Mouse (Mus musculus): Measurements from ENCODE around the gene Btaf1.

Btaf1 gene

DNA sequence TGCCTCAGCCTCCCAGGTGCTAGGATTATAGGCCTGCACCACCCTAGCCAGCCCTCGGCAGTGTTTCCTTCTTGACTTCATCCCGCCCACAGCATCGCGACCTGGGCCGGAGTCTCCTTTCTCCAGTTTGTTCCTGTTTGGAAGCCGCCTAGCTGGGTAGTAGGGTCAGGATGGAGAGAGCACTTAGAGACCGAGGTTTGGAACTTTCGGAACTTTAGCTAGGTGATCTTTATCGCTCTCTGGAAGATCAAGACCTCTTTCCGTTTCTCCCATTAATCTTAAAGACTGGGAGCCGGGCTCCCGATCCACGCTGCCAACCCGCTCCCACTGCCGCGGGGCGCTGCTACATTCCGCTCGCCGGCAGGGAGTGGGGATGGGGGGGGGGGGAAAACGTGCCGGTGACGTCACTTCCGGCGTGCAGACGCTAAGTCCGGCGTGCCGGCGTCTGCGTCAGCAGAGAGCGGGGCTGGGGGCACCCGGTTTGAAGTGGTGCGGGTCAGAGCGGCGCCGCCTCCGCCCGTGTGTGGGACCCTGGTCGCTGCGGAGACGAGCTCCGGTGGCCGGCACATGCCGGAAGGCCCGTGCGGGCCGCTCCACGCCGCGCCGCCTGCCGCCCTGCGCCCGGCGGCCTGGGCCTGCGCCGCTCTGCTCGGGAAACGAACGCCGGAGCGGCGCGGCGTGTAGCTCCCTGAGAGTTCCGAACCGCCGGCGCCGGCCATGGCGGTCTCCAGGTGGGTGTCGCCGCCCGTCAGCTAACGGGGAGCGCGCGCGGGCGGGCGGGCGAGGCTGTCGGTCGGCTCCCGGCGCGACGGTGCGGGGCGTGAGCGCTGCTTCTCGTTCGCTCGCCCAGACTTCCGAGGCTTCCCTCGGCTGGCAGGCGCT, at the start of gene Btaf1:
Btaf1 (plus strand) TSS at position 409 of the 882 bp plus-strand sequence.
- DNase-seq (ENCODE audit: low read depth in 1 of 2, low spot score in 2 of 2): peak in 1 of 2 experiments; percentile 68

DNA sequence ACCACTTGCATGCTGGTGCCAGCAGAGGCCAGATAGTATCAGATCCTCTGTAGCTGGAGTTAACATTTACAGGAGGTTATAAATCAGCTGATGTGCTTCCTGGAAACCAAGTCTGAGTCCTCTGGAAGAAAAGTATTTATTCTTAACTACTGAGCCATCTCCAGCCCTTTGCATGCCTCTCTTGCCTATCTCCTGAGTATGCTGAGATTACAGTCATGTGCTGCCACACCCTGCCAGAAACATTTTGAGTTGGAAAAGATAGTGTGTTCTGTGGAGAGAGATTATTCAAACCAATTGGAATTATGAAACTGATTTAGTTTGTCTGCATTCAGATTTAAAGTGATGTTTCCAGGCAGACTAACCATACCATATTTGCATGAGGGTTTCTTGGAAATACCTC, 48.5 kb upstream of the Btaf1 start:
- DNase-seq (ENCODE audit: low read depth in 1 of 2, low spot score in 2 of 2): no peak

DNA sequence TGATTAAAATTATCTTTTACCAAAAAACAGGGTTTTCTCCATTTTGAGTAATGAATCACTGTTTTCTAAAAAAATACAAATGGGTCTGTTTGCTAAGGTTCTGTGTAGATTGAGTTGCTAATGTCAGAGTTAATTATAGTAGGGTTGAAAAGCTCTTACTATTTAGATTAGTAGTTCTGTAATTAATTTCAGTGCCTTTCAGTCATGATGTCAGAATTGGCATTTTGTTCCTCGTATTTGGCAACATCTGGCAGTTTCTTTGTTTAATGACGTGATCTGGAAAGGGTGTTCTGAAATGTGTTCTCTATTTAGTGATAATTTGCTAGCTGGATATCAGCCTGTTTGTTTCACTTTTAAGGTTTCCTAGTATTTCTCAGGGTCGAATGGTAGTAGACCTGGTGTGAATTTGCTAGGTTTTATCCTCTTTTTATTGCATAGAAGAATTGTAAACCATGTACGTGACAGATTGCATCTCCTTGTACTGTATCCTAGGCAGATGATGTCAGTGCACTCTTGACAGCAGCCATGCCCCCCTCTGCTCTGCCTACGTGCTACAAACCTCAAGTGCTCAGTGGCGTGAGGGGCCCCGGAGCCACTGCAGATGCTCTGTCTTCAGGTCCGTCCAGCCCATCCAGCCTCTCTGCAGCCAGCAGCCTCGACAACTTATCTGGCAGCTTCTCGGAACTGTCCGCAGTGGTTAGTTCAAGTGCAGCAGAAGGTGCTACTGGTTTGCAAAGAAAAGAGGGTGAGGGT, 47.0 kb upstream of the Btaf1 start:
- DNase-seq (ENCODE audit: low read depth in 1 of 2, low spot score in 2 of 2): no peak

DNA sequence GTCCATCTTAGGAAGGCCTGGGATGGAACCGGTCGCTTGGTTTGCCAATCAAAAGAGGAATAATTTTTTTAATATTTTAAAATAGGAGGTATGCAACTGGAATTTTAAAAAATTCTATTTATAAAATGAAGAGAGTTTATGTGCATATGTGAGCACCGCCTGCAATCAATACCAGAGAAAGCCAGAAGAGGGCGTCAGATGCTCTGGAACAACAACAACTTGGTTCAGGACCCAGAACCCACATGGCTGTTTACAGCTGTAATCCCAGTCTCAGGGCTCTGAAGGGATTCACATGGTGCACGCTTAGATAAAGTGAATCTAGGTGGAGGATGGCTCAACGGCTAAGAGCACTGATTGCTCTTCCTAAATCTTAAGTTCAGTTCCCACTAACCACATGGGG, 42.8 kb upstream of the Btaf1 start:
- no peak for DNase-seq (ENCODE audit: low read depth in 1 of 2, low spot score in 2 of 2)

DNA sequence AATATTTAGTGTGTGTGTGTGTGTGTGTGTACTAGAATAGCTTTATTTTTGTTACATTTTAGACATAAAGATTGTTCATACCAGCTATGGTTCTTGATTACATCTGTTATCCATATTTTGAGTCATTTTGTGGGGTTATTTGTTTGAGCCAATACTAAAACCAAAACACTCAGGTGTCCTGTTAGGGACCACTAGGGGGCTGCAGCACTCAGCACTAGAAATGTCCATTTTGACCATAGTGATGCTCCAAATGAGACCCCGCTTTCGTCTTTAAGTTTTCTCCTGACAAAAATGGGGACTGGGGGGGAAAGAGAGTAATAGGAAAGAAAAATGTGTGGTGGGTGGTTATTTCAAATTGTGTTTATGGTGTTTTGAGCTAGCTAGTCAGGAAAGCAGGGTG, 39.6 kb upstream of the Btaf1 start:
- no peak for DNase-seq (ENCODE audit: low read depth in 1 of 2, low spot score in 2 of 2)

DNA sequence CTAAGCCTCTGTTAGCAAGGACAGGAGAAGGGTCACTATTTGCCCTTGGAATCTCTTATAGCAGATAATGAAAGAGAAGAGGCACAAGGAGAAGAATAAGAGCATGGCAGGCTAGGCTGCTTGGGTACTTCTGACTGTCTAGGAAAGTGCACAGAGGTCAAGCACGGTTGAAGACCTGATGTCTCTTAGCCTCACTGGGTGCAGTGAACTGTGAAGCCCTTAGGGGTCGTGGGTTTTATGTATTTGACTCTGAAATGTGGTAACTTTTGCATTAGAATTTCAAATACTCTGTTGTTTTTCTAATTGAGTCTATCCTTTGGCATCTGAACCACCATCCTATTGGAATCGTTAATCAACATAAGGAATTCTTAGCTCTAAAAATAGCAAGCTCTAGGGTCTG, 38.2 kb upstream of the Btaf1 start:
- DNase-seq (ENCODE audit: low read depth in 1 of 2, low spot score in 2 of 2): no peak

DNA sequence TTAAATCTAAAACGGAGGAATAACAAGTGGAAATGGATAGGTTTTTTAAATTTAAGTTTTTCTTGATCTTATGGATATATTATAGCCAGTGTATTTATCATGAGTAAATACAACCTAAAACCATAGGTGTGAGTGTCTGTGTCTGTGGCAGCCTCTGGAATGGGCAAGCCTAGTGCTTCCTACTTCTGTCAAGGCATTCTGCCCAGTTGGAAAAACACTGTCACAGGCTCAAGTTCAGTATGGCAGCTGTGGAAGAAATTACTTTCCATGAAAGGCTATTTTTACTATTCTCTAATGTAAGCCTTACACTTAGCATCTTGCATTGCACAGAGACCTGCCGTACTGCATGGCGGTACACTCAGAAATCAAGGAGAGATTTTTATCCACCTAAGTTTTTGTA, 34.1 kb upstream of the Btaf1 start:
- no peak for DNase-seq (ENCODE audit: low read depth in 1 of 2, low spot score in 2 of 2)

DNA sequence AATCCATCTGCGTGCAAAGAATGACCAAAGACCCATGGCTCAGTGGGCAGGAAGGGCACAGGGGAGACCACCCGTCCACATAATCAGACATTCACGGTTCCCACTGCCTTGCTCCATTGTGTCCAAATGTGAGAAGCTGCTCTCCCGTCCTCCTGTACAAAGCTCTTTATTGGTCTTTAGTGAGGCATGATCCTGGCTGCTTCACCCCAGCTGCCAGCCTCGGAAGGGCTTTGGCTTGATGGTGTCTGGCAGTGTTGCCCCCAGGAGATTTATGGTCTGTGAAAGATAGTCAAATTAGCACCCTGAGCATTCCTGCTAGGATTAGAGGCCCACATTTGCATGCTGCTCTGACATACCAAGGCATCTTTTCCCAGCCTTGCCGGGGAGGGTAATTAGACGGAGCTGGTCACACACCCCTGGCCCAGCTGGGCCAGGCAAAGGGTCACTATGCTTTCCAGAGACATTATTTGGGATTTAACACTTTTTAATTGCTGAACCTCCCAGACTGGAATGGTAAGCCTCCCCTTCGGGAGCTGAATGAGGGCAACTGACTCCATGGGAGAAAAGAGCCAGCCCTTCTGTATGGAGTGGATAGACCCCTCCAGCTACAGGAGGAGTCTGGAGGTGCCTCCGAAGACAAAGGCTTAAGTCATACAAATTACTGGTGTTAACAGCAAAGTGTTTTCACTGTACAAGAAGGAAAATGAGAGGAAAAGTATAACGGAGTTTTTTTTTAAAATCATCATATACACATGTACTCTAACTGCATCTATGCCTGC, 28.9 kb upstream of the Btaf1 start:
- DNase-seq (ENCODE audit: low read depth in 1 of 2, low spot score in 2 of 2): no peak

DNA sequence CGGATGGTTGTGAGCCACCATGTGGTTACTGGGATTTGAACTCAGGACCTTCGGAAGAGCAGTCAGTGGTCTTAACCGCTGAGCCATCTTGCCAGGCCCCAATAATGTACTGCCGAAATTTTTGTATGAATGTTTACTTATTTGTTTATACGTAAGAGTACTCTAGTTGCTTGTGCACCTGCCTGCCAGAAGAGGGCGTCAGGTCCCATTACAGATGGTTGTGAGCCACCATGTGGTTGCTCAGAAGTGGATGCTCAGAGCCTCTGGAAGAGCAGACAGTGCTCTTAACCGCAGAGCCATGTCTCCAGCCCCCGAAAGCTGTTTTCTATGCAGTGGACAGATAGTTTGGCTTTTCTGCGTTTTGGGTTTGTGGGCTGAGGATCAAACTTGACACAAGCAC, 28.1 kb upstream of the Btaf1 start:
- no peak for DNase-seq (ENCODE audit: low read depth in 1 of 2, low spot score in 2 of 2)

DNA sequence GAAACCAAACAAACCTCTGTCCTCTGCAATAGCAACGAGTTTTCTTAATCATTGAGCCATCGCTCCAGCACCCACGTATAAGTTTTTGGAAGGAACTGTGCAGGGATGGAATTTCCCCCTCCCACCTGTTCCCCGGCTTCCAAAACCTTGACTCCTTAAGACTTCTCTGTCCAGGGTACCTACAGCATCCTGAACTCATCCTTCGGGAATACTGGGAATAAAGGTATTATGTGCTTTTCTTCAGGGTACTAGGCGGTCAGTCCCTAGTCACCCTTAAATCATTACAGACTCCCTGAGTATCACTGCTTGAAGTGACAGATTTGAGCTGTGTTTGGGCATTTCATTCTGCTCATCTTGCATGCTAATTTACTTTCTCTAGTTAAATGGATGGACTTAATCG, 22.5 kb upstream of the Btaf1 start:
- no peak for DNase-seq (ENCODE audit: low read depth in 1 of 2, low spot score in 2 of 2)

DNA sequence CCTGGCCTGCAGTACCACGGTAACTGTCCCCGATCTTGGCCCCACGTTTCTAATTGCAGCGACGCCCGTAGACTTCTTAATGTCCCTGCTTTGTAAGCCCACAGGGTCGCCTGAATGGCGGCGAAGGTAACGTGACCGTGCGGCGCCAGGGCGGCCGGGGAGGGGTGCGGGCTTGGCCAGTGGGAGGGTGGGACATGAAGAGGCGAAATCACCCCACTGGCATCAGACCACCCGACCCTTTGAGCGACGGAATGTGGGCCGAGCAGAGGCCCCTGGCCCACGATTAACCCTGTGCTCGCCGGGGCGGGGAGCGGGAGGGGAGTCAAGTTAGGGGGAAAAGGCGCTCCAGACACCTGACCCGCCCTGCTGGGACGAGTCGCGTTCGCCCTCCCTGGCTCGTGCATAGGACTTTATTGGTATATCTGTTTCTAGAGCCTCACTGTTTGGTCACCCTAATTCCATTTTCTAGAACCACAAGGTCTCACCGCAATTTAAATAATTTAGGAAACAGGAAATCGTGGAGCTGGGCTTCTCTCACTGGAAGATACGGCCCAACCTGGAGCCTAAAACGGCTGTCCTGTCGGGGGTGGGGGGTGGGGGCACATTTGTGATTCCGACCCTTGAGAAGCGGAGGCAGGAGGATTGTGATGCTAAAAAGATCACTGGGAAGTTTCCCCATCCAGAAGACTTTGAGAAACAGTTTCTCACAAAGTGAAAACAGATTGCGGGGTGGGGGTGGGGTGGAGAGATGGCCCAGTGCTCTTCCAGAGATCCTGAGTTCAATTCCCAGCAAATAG, 21.5 kb upstream of the Btaf1 start:
- DNase-seq (ENCODE audit: low read depth in 1 of 2, low spot score in 2 of 2): no peak

DNA sequence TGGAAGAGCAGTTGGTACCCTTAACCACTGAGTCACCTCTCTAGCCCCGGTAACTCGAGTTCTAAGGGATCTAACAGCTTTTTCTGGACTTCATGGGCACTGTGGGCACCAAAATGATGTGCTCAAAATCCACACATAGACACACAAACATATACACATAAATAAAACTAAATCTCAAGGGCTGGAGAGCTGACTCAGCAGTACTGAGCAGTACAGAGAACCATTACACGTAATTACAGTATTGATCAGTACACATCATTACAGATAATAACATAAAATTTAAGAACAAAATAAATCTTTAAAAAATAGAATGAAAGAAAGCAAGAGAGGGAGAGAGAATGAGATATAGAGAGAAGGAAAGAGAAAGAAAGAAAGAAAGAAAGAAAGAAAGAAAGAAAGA, 16.7 kb upstream of the Btaf1 start:
- DNase-seq (ENCODE audit: low read depth in 1 of 2, low spot score in 2 of 2): no peak

DNA sequence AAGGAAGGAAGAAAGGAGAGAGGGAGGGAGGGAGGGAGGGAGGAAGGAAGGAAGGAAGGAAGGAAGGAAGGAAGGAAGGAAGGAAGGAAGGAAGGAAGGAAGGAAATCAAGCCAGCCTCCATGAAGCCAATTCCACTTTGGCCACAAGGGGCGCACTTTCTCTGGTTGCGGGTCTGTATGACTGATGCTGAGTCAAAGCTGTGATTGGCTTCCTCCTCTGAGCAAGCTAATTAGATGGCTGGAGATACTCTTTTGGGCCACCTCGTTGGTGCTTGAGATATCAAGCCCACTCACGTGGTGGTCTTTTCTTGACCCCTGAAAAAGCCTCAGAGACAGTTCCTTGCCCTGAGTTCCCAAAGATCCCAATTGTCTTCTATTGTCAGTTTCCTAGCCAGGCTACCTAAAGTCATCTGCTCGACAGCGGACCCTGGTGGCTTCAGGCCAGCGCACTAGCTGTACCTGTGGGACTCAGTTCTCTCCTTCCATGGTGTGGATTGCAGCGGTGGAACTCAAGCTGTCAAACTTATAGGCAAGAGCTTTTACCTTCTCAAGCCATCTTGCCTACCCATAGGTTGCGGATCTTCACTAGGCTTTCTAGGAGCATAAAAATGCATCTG, 16.1 kb upstream of the Btaf1 start:
- peak in 1 of 2 experiments; percentile 48 for DNase-seq (ENCODE audit: low read depth in 1 of 2, low spot score in 2 of 2)

DNA sequence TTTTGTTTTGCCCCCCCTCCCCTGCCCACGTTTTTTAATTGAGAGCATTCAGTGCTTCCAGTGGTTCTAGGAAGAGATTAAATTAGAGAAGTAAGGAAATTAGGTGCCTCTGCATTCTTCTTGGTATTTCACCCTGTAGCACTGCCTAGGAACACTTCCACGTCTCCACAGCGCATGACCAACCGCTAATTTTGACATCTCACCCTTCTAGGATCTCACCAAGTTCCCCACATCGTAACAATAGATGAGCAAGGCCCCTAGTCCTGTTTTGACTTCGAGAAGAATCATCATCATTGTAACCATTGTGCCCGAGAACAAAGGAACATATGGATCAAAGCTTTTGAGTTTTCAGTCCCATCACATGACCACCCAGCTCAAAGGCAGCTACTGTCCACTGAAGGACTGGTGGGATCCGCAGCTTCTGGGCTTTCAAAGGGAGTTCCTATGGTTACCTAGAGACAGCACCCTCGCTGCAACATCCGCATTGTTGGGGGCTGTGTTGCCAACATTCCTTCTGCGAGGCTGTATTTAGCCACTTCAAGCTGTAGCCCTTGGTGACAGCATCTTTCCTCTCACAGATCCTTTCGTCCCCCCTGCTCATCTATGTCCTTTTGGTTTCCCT, 15.3 kb upstream of the Btaf1 start:
- DNase-seq (ENCODE audit: low read depth in 1 of 2, low spot score in 2 of 2): no peak

DNA sequence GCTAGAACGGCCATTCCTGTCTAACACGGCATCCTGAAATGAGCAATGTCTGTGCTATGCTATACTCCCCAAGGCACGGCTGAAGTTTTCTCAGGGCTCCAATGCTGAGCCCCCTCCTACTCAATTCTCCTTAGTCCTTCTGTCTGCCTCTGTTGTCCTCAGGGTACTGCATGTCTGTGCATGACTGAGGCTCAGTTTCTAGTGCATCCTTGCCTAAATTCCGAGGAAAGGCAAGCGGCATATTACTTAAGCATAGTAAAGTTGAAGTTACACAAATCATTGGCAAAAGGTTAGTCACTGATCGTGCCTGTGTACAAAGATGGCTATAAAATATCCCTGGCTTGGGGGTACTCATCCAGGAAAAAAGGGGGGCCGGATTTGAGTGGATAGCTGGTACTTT, 12.8 kb upstream of the Btaf1 start:
- DNase-seq (ENCODE audit: low read depth in 1 of 2, low spot score in 2 of 2): no peak

DNA sequence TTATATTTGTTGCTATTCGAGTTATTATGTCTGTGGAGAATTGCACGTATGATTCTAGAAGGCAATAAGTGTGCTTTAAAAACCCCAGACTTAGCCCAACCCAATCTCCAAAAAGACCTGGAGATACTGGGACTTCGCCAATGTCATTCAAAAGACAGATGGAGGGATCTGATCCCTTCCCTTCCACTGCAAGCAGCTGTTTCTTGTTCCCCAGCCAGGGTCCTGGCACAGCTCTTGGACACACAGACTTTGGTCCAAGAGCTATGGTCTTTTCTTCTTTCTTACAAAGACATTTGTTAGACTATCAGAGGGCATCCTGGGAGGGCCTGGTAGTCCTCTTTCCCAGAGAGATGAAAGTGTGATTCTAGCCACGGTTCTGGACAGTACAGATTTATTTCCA, 9.7 kb upstream of the Btaf1 start:
- no peak for DNase-seq (ENCODE audit: low read depth in 1 of 2, low spot score in 2 of 2)

DNA sequence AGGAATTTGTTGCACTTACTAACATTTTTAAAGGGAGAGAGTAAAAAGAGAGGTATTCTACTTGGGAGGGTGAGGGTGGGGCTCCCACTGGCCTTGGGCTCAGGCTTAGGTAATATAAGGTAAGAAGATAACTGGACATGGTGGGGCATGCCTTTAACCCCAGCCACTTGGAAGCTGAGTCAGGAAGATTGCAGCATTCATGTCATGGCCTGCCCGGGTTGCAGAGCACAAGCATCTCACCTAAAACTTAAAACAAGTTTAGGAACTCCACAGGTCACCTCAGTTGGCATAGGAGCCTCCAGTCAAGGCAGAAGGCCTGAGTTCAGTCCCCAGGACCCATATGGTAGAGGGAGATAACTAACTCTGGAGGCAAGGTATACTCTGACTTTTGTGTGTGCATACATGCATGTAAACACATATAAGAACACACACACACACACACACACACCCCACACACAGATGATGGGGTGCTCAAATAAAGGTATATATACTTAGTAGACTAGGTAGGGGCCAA, 8.9 kb upstream of the Btaf1 start:
- no peak for DNase-seq (ENCODE audit: low read depth in 1 of 2, low spot score in 2 of 2)

DNA sequence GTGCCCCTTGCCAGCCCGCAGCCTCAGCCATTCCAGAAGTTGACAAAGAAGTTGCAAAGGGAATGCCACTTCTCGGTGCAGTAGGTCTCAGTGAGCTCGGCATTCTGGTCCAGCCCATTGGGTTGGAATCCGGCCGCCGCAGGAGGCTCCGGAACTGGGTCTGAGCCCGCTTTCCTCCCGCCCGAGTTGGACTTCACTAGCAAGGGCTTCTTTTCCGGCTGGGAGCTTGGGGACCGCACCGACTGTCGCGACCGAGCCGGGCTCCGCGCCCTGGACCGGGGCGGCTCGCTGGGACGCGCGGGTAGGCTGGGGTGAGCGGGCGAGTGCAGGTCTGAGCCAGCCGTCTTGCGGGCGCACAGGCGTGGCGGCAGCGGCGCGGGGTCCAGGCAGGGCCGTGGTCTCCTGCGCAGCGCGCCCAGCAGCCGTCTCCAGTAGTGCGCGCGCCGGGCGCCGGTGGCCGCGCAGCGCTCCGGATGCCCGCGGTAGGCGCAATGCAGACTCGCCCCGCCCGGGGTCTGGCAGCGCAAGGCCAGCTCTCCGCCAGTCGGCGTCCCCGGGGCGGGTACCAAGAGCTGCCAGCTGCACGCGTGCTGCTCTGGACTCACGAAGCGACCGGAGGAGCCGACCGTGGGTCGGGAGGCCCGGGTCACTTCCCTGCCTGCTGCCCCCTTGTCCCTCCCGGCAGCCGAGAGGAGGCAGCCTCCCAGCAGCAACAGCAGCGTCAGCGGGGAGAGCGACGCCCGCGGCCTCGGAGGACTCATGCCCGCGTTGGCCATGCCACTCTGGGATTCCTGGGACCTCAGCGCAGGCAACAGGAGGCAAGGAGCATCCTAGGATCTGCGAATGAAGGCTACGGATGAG, 7.2 kb upstream of the Btaf1 start:
- DNase-seq (ENCODE audit: low read depth in 1 of 2, low spot score in 2 of 2): peak in 1 of 2 experiments; percentile 15

DNA sequence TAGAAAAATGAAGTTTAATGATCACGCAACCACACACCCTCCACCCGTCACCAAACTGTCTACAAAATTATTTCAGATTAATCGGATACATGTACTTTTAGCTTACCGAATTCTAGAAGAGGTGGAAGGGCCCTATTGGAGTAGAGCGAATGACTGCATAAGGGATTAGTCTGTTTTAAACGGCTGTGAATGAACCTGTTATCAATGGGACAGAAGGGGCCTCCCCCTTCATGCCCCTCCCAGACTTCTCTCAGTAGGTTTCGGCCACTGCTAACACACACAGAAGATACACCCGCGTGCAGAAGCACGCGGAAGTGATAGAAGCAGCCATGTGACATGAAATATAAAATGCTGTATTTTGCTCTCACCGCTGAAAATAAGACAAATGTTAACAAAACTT, 6.4 kb upstream of the Btaf1 start, which contains the start of gene Fgfbp3:
Fgfbp3 (minus strand) TSS at position 150 of the 400 bp plus-strand sequence.
- DNase-seq (ENCODE audit: low read depth in 1 of 2, low spot score in 2 of 2): no peak
